8 mouse cellular contexts compared by ENCODE assay signal in genomic region chr14:8099561-8100021, GRCm38 (mm10). TPM values are rescaled to one million over a fixed set of nuclear protein-coding genes. Genes with fewer than 3 reads are reported as not detected.
A peak's percentile ranks its signal among the peaks of the same experiment; 100 is the strongest.
DNase-seq lines count a peak whose midpoint lies in the region; ATAC-seq and TF ChIP-seq lines count a peak whose summit lies in the region.

No protein-coding gene starts in this region.

- TF ChIP-seq CTCF in cerebellum, adult 2 months (IDR thresholded peaks at IDR 0.05; ENCODE audit: borderline replicate concordance, insufficient read depth, low read depth, low read length), result no peak

- H3K36me3 ChIP-seq in liver, embryonic 15.5 days (replicated peaks), result no peaks in the 10 kb centered on the region

- peak; percentile 81 for ATAC-seq in granulocyte monocyte progenitor cell, adult 5-6 weeks (replicated peaks; ENCODE audit: poor library complexity, severe bottlenecking)
- no peak for ATAC-seq in liver, embryonic 15.5 days (ENCODE audit: insufficient read depth)

- peak in 1 of 2 experiments; percentile 29 for DNase-seq in cerebellum, adult 2 months
- no peak for DNase-seq in cerebellum, postnatal 36 days
- peak; percentile 22 to 24 for DNase-seq in right cerebral cortex, postnatal 36 days (ENCODE audit: low spot score in 2 of 2)
- no peak for DNase-seq in right cerebral cortex, postnatal 25 days
- peak; percentile 16 to 32 for DNase-seq in natural killer cell, adult 2 months (ENCODE audit: low spot score in 2 of 2)
- no peak for DNase-seq in embryo, embryonic 10 days (ENCODE audit: low spot score)

- peak overlapping the region; percentile 51 for H3K4me3 ChIP-seq in cerebellum, adult 2 months (replicated peaks; ENCODE audit: insufficient read depth, low read depth, low read length)
- H3K4me3 ChIP-seq in liver, embryonic 15.5 days (replicated peaks), result peak overlapping the region; percentile 84

- 39% methylated on average over 10 of the region's 10 CpGs for WGBS in cerebellum, adult 2 months
- WGBS in liver, embryonic 15.5 days (ENCODE audit: insufficient replicate concordance), result 38% methylated on average over 10 of the region's 10 CpGs

- H3K27me3 ChIP-seq in cerebellum, adult 2 months (ENCODE audit: control insufficient read depth, insufficient read depth, low read length), result no peaks in the 10 kb centered on the region
- no peaks in the 10 kb centered on the region for H3K27me3 ChIP-seq in liver, embryonic 15.5 days

- H3K4me2 ChIP-seq in liver, embryonic 15.5 days, result peak overlapping the region; percentile 90

- H3K9ac ChIP-seq in liver, embryonic 15.5 days, result no peak overlapping the region

- H3K4me1 ChIP-seq in cerebellum, adult 2 months (ENCODE audit: control insufficient read depth, insufficient read depth, low read length), result peaks cover 13% of the 10 kb centered on the region
- peaks cover 33% of the 10 kb centered on the region for H3K4me1 ChIP-seq in liver, embryonic 15.5 days (replicated peaks)

- no peak overlapping the region for H3K27ac ChIP-seq in cerebellum, adult 2 months (ENCODE audit: insufficient read depth, low read length)
- H3K27ac ChIP-seq in liver, embryonic 15.5 days (replicated peaks), result no peak overlapping the region

- TF ChIP-seq POLR2A in cerebellum, adult 2 months (IDR thresholded peaks at IDR 0.05; ENCODE audit: borderline replicate concordance, insufficient read depth, low read length), result no peak

- no peaks in the 10 kb centered on the region for H3K9me3 ChIP-seq in liver, embryonic 15.5 days (replicated peaks)

RNA-seq across cellular contexts. Expression of gene Pxk, which starts 1.6 kb away (rescaled TPM):
- polyA plus RNA-seq in cerebellum, adult 2 months (2012; rRNA removed), result 66.7 and 67.7 TPM in 2 replicates
- 34.1 and 40.7 TPM in 2 replicates for total RNA-seq in granulocyte monocyte progenitor cell, adult 5-6 weeks (2014; fragmentation: Nextera tagmentation)
- total RNA-seq in granulocyte monocyte progenitor cell, adult 5-6 weeks (2017), result 25.6 and 30.0 TPM in 2 replicates
- 11.3 and 12.1 TPM in 2 replicates for polyA plus RNA-seq in liver, embryonic 15.5 days (2015; fragmentation: Nextera tagmentation; extraction: Ambion mirVana)

RNA-seq across cellular contexts. Expression of gene Rpp14, which starts 19.4 kb away (rescaled TPM):
- polyA plus RNA-seq in cerebellum, adult 2 months (2012; rRNA removed), result 27.5 and 36.2 TPM in 2 replicates
- 35.5 and 43.7 TPM in 2 replicates for total RNA-seq in granulocyte monocyte progenitor cell, adult 5-6 weeks (2014; fragmentation: Nextera tagmentation)
- 62.6 and 72.8 TPM in 2 replicates for total RNA-seq in granulocyte monocyte progenitor cell, adult 5-6 weeks (2017)
- polyA plus RNA-seq in liver, embryonic 15.5 days (2015; fragmentation: Nextera tagmentation; extraction: Ambion mirVana), result 19.9 and 22.0 TPM in 2 replicates

Comparison
In these comparisons a context has a peak if more than half of its experiments do, and no peak if none do; other contexts are left out.
1. DNase-seq: peak in right cerebral cortex, postnatal 36 days (2 of 2) and natural killer cell, adult 2 months (2 of 2); none in cerebellum, postnatal 36 days (0 of 2), right cerebral cortex, postnatal 25 days (single experiment) and embryo, embryonic 10 days (single experiment).